Mouse (Mus musculus) spleen, adult 2 months (tissue): Measurements from ENCODE around the gene Cckar. TPM values are rescaled to one million over a fixed set of nuclear protein-coding genes. Genes with fewer than 3 reads are reported as not detected.

Experiments used
- DNase-seq, 2 experiments: peaks; one replicate each; pipeline versions ENCODE4 v3.0.0 to v3.0.0-alpha.2; 2012 to 2021; ENCODE audit warnings: low spot score in 2 of 2, low read depth in 1 of 2
- H3K27ac ChIP-seq: fragments of 200-500 bp; 2 replicates; pipeline ENCODE4 v1.5.1; 2012; ENCODE audit warnings: low read length, inconsistent platforms; ENCODE audit not compliant: insufficient read depth
- H3K27me3 ChIP-seq: fragments of 200-500 bp; 2 replicates; pipeline ENCODE4 v1.6.1; 2012; ENCODE audit warnings: mild to moderate bottlenecking, moderate library complexity, low read length, inconsistent platforms; ENCODE audit not compliant: control insufficient read depth, insufficient read depth
- H3K36me3 ChIP-seq: fragments of 200-500 bp; 2 replicates; pipeline ENCODE4 v1.6.1; 2012; ENCODE audit warnings: mild to moderate bottlenecking, low read length, inconsistent platforms; ENCODE audit not compliant: control insufficient read depth, insufficient read depth
- H3K4me1 ChIP-seq: fragments of 200-500 bp; 2 replicates; pipeline ENCODE4 v1.6.1; 2011; ENCODE audit warnings: inconsistent platforms; ENCODE audit not compliant: control insufficient read depth, insufficient read depth, insufficient read length
- H3K4me3 ChIP-seq: fragments of 200-500 bp; 2 replicates; pipeline ENCODE4 v1.5.1; 2011; ENCODE audit warnings: mild to moderate bottlenecking, inconsistent platforms; ENCODE audit not compliant: insufficient read depth, insufficient read length; ENCODE audit errors: extremely low read depth
- CTCF ChIP-seq: fragments of 200-500 bp; IDR thresholded peaks from 2 replicates; pipeline ENCODE4 v1.5.1; 2011; ENCODE audit warnings: mild to moderate bottlenecking, inconsistent platforms; ENCODE audit not compliant: insufficient read depth, insufficient read length, insufficient replicate concordance; ENCODE audit errors: extremely low read depth
- POLR2A ChIP-seq: fragments of 200-500 bp; IDR thresholded peaks from 2 replicates; pipeline ENCODE4 v1.6.1; 2011; ENCODE audit warnings: low read depth, low read length, inconsistent platforms
- WGBS: fragments of 180-500 bp; shearing (Covaris S2); methylation state at CpG from one replicate; pipeline ENCODE4 v1.1.7; 2018; 5-methylcytosine and 5-hydroxymethylcytosine counted together
- polyA plus RNA-seq: library from polyadenylated mRNA; depleted of rRNA; stranded (reverse); fragments of >200 nt; gene quantifications from 2 replicates; pipeline ENCODE4 v1.2.3, GENCODE M21; 2012

Cckar gene
- polyA plus RNA-seq, 1 experiment: 6.0 TPM

DNA sequence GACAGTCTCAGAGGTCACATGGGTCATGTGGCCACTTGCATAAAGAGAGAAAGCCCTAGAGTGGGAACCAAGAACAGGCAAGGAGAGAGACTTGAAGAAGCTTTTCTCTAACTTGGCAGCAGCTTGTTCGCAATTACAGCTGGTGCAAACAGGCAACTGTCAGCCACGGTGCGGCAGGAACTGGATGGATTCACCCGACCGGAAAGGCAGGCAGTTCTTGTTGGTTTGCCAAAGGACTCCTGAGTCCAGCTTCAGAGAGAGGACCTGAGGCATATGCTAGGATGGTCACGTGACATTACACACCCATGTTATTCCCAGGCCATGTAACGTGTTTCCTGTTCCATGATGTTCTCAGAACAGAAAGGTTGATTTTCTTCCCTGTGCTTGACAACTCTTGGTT is 19.2 kb downstream of the Cckar start:
- no peaks in the 10 kb centered on the region for H3K27me3 ChIP-seq
- 83% methylated on average over 7 of the region's 7 CpGs for WGBS

DNA sequence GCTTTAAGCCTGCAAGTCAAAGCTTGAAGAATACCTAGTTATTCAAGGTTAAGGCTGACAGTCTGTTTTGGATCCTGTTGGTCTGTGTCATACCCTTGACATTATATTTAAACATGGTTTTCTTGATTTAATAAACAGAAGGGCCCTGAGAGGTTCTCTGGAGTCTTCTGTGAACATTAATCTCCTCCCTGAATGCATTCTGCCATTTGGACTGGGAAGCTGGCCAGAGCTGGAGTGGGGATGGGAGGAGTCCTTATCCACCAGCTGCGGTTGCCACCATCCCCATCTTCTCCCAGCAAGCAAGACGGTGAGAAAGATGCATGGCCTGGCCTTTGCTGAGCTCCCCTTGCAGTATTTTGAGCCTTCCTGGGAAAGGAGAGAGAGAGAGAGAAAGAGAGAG is 21.1 kb downstream of the Cckar start:
- TF ChIP-seq CTCF: no peak
- no peak for TF ChIP-seq POLR2A
- Histone ChIP-seq H3K36me3 (no peaks in the 10 kb centered on the region), H3K4me3 (no peak overlapping the region), H3K27ac (no peak overlapping the region), H3K4me1 (no peaks in the 10 kb centered on the region), H3K27me3 (no peaks in the 10 kb centered on the region)
- no peak for DNase-seq
- 86% methylated on average over 2 of the region's 2 CpGs for WGBS

More for the DNA sequence above, 19.2 kb downstream of the Cckar start:
- no peaks in the 10 kb centered on the region for H3K36me3 ChIP-seq
- TF ChIP-seq POLR2A (no peak), CTCF (no peak)
- H3K4me3 ChIP-seq: no peak overlapping the region
- no peak overlapping the region for H3K27ac ChIP-seq
- DNase-seq: no peak
- no peaks in the 10 kb centered on the region for H3K4me1 ChIP-seq

DNA sequence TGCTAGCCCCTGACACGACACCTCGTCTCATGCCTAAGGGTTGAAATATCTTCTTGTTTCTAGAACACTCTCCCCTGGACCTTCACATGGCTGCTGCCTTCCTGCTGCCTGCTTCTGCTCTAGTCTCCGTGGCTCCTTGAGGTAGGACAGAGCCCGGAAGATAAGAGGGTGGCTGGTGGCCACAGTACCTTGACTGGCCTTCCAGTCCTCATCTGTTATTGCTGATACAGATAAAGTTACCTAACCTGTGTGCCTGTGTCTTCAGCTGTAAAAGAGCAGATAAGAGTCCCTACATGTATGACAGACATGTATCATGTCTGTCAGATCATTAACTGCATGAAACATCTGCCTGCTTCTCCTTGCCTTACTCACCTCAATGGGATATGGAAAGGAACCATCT is 21.9 kb downstream of the Cckar start:
- Histone ChIP-seq H3K36me3 (no peaks in the 10 kb centered on the region), H3K4me3 (no peak overlapping the region), H3K27ac (no peak overlapping the region), H3K27me3 (no peaks in the 10 kb centered on the region), H3K4me1 (no peaks in the 10 kb centered on the region)
- TF ChIP-seq CTCF (no peak), POLR2A (no peak)
- no peak for DNase-seq
- 45% methylated on average over 4 of the region's 4 CpGs for WGBS

DNA sequence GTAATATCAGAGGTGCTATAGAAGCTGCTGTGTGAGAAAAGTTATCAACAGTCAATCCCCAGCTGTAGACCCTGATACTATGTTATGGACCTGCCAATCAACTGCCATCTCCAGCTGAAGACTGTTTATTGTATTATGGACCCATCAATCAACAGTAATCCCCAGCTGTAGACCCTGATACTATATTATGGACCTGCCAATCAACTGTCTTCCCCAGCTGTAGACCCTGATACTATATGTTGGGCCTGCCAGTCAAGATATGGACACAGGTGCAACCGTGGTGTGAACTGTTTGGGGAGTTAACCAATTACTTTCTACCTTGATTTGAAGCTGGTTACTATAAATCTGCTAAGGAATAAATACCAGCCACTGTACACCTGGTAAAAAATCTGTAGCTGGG is 23.1 kb downstream of the Cckar start:
- Histone ChIP-seq H3K36me3 (no peaks in the 10 kb centered on the region), H3K4me1 (no peaks in the 10 kb centered on the region), H3K27ac (no peak overlapping the region), H3K27me3 (no peaks in the 10 kb centered on the region), H3K4me3 (no peak overlapping the region)
- WGBS: 86% methylated on average over 1 of the region's 1 CpGs
- no peak for TF ChIP-seq POLR2A
- TF ChIP-seq CTCF: no peak
- no peak for DNase-seq

DNA sequence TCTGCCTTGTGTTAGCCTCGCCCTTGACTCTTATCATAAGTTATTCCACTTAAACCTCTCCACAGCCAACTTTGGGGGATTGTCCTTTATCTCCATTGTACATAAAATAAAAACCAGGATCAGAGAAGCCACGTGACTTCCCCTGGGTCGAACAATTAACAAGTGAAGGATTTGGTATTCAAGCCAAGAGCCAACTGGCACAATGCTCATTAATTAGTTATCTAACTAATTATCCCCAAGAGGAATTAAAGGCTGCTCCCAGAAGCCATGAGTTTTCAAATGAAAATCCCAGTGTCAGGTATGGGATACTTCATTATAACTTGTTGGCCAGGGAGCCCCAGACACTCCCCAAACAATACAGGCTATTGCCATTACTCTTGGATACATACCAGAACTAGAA is 23.6 kb downstream of the Cckar start:
- Histone ChIP-seq H3K4me3 (no peak overlapping the region), H3K27me3 (no peaks in the 10 kb centered on the region), H3K27ac (no peak overlapping the region), H3K36me3 (no peaks in the 10 kb centered on the region), H3K4me1 (no peaks in the 10 kb centered on the region)
- TF ChIP-seq CTCF (no peak), POLR2A (no peak)
- WGBS: 80% methylated on average over 3 of the region's 3 CpGs
- no peak for DNase-seq

DNA sequence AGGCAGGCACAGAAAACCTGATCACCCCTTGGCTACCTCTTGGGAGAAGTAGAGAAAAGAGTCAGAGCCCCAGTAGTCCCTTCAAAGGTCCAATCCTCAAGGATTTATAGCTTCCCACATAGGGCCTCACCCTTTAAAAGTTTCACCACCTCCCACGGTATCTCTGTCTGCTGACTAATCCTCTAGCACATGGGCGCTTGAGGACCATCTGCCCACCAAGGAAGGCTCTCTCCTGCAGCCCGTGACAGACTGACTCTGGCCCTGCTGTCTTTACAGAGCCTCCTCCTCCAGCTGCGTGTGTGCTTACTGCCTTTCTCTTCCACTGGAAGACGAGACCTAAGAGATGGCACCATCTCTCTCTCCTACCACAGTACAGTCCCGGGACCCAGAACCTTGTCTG is 27.9 kb downstream of the Cckar start:
- Histone ChIP-seq H3K27me3 (no peaks in the 10 kb centered on the region), H3K36me3 (no peaks in the 10 kb centered on the region), H3K4me1 (no peaks in the 10 kb centered on the region), H3K4me3 (no peak overlapping the region), H3K27ac (no peak overlapping the region)
- WGBS: 65% methylated on average over 6 of the region's 6 CpGs
- no peak for DNase-seq
- no peak for TF ChIP-seq POLR2A
- TF ChIP-seq CTCF: no peak

DNA sequence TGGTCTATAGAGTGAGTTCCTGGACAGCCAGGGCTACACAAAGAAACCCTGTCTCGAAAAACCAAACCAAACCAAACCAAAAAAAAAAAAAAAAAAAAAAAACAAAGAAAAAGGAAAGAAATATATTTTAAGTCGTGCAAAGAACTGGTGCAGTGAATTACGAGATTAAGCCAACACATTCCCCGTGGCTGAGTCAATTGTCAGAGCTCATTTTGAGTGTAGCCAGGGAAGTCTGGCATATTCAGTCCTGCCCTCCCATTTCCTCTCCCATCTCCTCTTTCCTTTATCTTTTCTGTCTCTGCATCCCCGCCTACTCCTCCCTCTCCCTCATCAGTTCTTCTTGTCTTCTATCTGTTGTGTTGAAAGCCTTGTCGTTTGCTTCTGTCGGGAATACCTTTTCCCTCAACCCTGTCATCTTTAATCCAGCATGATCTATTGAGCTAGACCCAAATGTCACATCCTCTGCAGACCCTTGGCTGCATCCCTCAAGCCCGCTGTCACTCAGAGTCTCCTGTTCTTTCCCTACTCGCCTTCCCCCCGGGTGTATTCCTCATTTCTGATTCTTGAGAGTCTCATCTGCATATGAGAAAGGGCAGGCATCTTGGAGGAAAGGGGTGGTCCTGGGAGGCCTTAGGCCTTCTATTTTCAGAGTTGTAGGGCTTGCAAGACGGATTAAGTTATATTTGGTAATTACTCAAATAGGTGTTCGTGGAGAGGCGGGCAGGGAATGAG is 29.3 kb downstream of the Cckar start:
- Histone ChIP-seq H3K4me3 (no peak overlapping the region), H3K4me1 (no peaks in the 10 kb centered on the region), H3K27me3 (no peaks in the 10 kb centered on the region), H3K27ac (no peak overlapping the region), H3K36me3 (no peaks in the 10 kb centered on the region)
- TF ChIP-seq CTCF: no peak
- no peak for TF ChIP-seq POLR2A
- WGBS: 59% methylated on average over 13 of the region's 13 CpGs
- no peak for DNase-seq
